Mouse (Mus musculus) MEL-GATA-1-ER (cell line): ENCODE results near the gene Zmym1.
"Not testable (repeated sequence)": the region's sequence is repeated elsewhere in the genome, so short reads cannot be mapped to it uniquely, and the experiment has no call there.

Experiments used
- DNase-seq: peaks from one replicate; pipeline ENCODE4 v3.0.0-alpha.2; 2012; ENCODE audit warnings: low read depth; ENCODE audit errors: extremely low read depth

Gene Zmym1

DNA sequence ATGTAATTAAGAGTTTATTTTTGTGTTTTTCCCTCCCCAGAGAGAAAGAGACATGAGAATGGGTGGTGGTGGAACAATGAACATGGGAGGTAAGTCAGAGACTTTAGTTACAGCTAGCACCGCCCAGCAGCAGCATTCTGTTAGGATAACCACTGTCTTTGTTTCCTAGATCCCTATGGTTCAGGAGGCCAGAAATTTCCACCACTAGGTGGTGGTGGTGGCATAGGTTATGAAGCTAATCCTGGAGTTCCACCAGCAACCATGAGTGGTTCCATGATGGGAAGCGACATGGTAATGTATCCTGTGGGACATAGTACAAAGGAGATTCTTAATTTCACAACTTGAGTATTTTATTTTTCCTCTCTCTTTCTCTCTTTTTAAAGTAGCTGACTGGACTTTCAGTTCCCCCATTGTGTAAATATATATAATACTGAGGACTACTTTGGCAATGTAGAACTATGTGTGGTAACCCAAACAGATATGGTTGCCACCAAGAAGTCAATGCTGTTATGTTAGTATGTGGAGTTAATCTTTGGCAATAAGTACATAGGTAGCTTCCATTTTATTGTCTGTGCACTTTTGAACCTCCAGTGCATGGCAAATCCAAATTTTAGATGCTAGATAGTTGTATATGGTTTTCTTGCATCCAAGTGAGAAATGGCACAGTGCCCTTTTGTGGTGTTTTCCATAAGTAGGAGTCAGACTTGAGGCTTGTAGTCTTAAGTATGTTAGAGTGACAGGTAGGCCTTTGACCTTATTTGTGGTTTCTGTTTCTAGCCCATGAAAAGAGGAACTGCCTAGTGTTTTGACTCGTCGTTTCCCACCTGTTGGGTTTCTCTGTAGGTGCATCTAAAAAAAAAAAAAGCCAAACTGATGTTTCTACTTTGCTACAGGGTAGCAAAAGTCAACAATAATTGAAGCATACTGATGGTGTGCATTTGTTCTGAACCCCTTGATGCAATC is 33.4 kb downstream of the Zmym1 start:
- no peak for DNase-seq

DNA sequence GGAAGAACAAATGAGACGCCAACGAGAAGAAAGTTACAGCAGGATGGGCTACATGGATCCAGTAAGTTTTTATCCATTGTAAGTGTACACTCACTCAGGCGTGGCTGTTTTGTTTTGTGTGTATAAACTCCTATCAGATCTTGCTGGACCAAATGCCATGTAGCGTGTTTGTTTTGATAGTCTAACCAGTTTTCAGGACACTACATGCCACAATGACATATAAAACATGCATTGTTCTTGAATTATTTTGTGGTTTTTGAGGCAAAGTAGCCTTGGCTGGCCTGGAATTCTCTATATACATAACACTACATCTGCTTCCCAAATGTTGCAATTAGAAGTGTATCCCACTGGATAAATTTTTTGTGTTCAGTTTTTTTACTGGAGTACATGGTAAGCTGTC is 34.1 kb downstream of the Zmym1 start:
- DNase-seq, result no peak

- DNase-seq, result no peak
Measured at GRCm38 (mm10) chr4:127024240-127024639, 36.7 kb downstream of the Zmym1 start.

GRCm38 (mm10) chr4:127023201-127023600 is 37.8 kb downstream of the Zmym1 start:
- DNase-seq, result no peak

DNA sequence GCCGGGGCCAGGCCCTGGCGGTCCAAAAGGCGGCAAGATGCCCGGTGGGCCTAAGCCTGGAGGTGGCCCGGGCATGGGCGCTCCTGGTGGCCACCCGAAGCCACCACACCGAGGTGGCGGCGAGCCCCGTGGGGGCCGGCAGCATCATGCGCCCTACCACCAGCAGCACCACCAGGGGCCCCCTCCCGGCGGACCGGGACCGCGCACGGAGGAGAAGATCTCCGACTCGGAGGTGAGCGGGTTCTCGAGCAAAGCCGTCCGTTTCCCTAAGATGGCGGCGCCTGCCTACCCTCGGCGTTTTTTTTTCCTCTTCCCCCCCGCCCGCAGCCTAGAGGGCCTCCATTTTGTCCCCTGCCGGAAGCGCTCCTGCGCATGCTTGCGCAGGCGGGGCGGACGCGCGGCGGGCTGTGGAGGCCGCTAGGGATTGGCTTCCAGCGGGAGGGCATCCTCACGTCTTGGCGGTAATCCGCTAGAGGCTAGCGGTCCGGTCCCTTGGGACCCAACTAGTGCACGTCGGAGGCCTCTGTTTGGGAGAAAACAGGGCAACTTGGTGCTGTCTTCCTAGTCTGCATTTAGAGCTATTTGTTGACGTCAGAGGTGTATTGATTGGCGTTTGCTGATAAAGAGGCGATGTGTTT is 38.8 kb downstream of the Zmym1 start:
- peak; percentile 65 for DNase-seq

DNA sequence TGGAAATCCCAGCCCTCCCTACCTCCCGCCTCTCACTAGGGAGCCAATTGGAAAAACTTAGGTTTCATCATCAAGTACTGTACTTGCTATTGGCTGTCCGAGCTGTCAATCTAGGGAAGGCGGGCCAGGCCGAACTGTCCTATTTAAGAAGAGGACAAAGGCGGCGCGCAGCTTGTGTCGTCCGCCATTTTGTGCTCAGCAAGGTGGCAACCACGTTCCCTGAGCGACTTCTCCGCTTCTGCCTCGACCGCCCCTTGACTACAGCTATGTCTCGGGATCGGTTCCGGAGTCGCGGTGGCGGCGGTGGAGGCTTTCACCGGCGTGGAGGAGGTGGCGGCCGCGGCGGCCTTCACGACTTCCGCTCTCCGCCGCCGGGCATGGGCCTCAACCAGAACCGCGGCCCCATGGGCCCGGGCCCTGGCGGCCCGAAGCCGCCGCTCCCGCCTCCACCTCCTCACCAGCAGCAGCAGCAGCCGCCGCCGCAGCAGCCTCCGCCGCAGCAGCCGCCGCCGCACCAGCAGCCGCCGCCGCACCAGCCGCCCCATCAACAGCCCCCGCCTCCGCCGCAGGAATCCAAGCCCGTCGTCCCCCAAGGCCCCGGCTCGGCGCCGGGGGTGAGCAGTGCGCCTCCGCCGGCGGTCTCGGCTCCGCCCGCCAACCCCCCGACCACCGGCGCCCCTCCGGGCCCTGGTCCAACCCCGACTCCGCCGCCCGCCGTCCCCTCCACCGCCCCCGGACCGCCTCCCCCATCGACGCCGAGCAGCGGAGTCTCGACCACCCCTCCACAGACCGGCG is 39.6 kb downstream of the Zmym1 start, which contains the start of gene Sfpq:
Gene Sfpq (plus strand): TSS at position 174 of the 795 bp plus-strand sequence.
- DNase-seq, result peak; percentile 99

DNA sequence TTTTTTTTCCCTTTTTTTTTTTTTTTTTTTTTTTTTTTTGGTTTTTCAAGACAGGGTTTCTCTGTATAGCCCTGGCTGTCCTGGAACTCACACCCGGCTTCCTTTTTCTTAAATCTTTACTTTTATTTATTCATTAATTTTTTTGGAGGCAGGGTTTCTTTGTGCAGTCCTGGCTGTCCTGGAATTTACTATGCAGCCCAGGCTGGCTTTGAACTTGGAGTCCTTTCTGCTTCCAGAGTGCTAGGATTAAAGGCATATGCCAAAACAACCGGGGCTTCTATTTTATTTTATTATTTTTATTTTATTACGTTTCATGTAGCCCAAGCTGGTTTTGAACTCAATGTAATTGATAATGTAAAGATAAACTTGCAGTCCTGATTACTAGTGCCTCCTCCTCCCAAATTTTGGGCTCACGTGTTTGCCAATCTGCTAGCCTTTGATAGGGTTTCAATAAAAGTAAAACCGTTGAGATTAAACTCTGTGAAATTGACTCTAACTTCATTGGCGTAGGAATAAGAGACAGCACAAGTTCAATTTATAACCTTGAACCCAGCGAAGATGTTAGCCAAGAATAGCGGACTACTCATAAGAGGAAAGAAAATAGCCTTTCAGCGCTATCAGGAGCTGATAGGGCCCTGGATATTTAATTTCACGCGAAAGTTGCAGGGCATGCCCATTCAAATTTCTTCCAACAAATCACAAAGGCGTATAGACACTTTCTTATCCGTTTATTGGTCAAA is 40.4 kb downstream of the Zmym1 start:
- DNase-seq, result no peak

GRCm38 (mm10) chr4:127016366-127016765 is 44.6 kb downstream of the Zmym1 start:
- no peak for DNase-seq

DNA sequence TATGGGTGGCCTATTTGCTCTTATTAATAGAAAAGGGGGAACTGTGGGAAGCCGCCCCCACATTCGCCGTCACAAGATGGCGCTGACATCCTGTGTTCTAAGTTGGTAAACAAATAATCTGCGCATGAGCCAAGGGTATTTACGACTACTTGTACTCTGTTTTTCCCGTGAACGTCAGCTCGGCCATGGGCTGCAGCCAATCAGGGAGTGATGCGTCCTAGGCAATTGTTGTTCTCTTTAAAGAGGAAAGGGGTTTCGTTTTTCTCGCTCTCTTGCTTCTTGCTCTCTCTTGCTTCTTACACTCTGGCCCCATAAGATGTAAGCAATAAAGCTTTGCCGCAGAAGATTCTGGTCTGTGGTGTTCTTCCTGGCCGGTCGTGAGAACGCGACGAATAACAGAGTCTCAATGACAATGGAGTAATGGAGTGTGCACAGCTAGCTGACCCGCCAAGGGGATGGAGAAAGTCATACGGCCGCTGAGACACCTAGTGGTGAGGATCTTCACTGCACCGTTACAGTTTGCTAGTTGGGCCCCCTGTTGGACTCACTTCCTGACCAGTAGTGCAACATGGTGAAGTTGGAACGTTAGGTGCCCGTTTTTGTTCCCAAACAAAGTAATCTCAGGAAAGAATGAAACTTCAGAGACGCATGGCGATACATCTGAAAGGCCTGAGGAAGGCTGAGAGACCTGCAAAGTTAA is 45.5 kb downstream of the Zmym1 start:
- DNase-seq, result not testable (repeated sequence)

- no peak for DNase-seq
Measured at GRCm38 (mm10) chr4:127005113-127005936, 55.6 kb downstream of the Zmym1 start.

DNA sequence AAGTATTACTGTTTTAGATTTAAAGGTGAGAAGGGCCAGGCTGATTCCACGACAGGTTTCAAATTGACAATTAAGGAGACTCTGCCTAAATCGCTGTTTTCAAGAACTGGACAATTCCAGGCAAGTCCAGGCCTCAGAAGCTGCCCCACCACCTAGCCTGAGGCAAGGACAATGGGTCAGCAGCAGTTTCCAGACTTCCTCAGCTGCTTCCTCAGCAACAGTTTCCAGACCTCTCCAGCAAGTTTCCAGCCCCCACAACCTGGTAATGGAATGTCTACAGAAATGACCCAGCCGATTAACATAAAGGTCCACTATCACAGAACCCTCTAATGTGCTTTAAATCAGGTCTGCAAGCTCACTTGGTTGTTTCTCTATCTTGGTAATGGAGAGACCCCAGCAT is 56.6 kb downstream of the Zmym1 start:
- no peak for DNase-seq

DNA sequence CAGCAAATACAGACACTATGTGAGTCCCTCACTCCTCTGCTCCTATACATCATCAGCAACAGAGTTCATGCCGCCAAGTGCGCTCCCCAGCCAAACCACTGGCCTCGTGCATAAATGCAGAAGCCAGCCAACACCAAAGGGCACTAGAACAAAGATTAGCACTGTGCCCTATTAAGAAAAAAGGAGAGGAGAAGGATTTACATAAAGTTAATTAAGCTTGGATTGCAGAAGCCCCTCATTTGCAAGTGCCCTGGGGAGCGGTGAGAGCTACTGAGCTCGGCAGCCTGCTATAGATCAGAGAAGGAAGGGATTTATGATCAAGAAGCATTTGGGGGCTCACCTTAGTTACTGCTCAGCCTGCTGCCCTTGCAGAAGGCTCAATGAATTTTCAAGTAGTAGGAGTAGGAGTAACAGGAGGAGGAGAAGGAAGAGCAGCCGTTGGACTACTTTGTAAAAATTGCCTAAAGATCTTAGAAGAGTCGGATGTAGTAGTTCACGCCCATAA is 60.3 kb downstream of the Zmym1 start:
- DNase-seq, result no peak

GRCm38 (mm10) chr4:126999372-126999771 is 61.6 kb downstream of the Zmym1 start:
- DNase-seq, result not testable (repeated sequence)
